Mouse (Mus musculus): ENCODE results near the gene Wbp1.

DNA sequence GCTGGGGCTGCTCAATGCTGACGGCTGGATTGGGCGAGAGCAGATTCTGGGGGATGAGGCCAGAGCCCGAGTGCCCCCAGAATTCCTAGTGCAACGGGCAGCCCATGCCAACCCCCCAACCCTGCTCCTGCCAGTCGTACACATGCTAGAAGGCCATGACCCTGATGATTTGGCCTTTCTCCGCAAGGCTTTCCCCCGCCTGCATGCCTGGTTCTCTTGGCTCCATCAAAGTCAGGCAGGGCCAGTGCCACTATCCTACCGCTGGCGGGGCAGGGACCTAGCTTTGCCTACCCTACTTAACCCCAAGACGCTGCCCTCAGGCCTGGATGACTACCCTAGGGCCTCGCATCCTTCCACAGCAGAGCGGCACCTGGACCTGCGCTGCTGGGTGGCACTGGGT lies 3.7 kb downstream of the Wbp1 start:
- TF ChIP-seq CTCF (IDR thresholded peaks at IDR 0.05; ENCODE audit: control insufficient read depth, insufficient read depth, insufficient read length) (no peak), MAX (IDR thresholded peaks at IDR 0.05) (no peak), USF1 (IDR thresholded peaks at IDR 0.05; ENCODE audit: low read depth) (no peak), MYOG (IDR thresholded peaks at IDR 0.05; ENCODE audit: control insufficient read depth, extremely low read depth, insufficient read length) (no peak)
